Mouse (Mus musculus) intestine, embryonic 14.5 days (tissue): ENCODE measurements at regions not wholly inside any gene's neighbourhood (a gene's known extent, or its start where the extent isn't known, plus 50 kb on each side); places are given as distances from the start of the nearest gene placed in this dataset.

Experiments used
- ATAC-seq: fragments of 200-750 bp; cut with Nextera tagmentation; replicated peaks from 2 replicates; pipeline ENCODE4 v1.8.0; 2017; ENCODE audit warnings: low read depth, moderate number of reproducible peaks, moderate TSS enrichment, moderate library complexity; ENCODE audit not compliant: low FRiP score, low TSS enrichment
- DNase-seq: peaks from one replicate; pipeline ENCODE4 v3.0.0-alpha.2; 2018; ENCODE audit warnings: low spot score
- H3K27ac ChIP-seq: fragments of 300-500 bp; sonication (generic); 2 replicates; pipeline ENCODE4 v1.5.1; 2014; ENCODE audit warnings: low read depth, mild to moderate bottlenecking, control low read depth
- H3K27me3 ChIP-seq: fragments of 300-500 bp; sonication (generic); replicated peaks from 2 replicates; pipeline ENCODE4 v1.6.1; 2014; ENCODE audit warnings: low read length, control low read depth; ENCODE audit not compliant: control insufficient read depth, insufficient read depth
- H3K36me3 ChIP-seq: fragments of 300-500 bp; sonication (generic); 2 replicates; pipeline ENCODE4 v1.6.1; 2014; ENCODE audit warnings: low read length, control low read depth; ENCODE audit not compliant: control insufficient read depth, insufficient read depth
- H3K4me1 ChIP-seq: fragments of 300-500 bp; sonication (generic); replicated peaks from 2 replicates; pipeline ENCODE4 v1.6.1; 2014; ENCODE audit warnings: low read length, control low read depth, mixed read lengths; ENCODE audit not compliant: control insufficient read depth, insufficient read depth
- H3K4me2 ChIP-seq: fragments of 300-500 bp; sonication (generic); 2 replicates; pipeline ENCODE4 v1.6.1; 2014; ENCODE audit warnings: low read length
- H3K4me3 ChIP-seq: fragments of 300-500 bp; sonication (generic); 2 replicates; pipeline ENCODE4 v1.5.1; 2014; ENCODE audit warnings: low read depth, low read length, control low read depth, mixed read lengths
- H3K9ac ChIP-seq: fragments of 300-500 bp; sonication (generic); 2 replicates; pipeline ENCODE4 v1.6.1; 2014; ENCODE audit warnings: mild to moderate bottlenecking, low read length
- H3K9me3 ChIP-seq: fragments of 300-500 bp; sonication (generic); 2 replicates; pipeline ENCODE4 v1.6.1; 2016; ENCODE audit warnings: low read length, control low read depth; ENCODE audit not compliant: control insufficient read depth
- WGBS: fragments of 180-500 bp; shearing (Covaris S2); extraction: QIAGEN DNeasy Blood & Tissue Kit; methylation state at CpG from one replicate; pipeline ENCODE4 v1.1.7; 2014; 5-methylcytosine and 5-hydroxymethylcytosine counted together

GRCm38 (mm10) chr13:79529336-79529735 lies 1329.8 kb upstream of the Nr2f1 start:
- H3K4me1 ChIP-seq: no peaks in the 10 kb centered on the region
- H3K36me3 ChIP-seq: no peaks in the 10 kb centered on the region
- H3K27ac ChIP-seq: no peak overlapping the region
- ATAC-seq (no peak), DNase-seq (no peak)
- 40% methylated on average over 2 of the region's 2 CpGs for WGBS
- H3K4me2 ChIP-seq: no peak overlapping the region
- no peaks in the 10 kb centered on the region for H3K9me3 ChIP-seq
- H3K4me3 ChIP-seq: no peak overlapping the region
- H3K27me3 ChIP-seq: no peaks in the 10 kb centered on the region
- no peak overlapping the region for H3K9ac ChIP-seq

- Histone ChIP-seq H3K4me2 (no peak overlapping the region), H3K27me3 (no peaks in the 10 kb centered on the region), H3K4me3 (no peak overlapping the region), H3K27ac (no peak overlapping the region), H3K36me3 (no peaks in the 10 kb centered on the region), H3K9me3 (no peaks in the 10 kb centered on the region), H3K9ac (no peak overlapping the region), H3K4me1 (no peaks in the 10 kb centered on the region)
- DNase-seq: no peak
- no peak for ATAC-seq
- WGBS: 4% methylated on average over 2 of the region's 2 CpGs
Measured at GRCm38 (mm10) chr13:79550711-79551110, 1332.5 kb upstream of the Arrdc3 start.

- Histone ChIP-seq H3K4me2 (no peak overlapping the region), H3K27me3 (no peaks in the 10 kb centered on the region), H3K27ac (no peak overlapping the region), H3K9me3 (no peaks in the 10 kb centered on the region), H3K9ac (no peak overlapping the region), H3K4me1 (no peaks in the 10 kb centered on the region), H3K36me3 (no peaks in the 10 kb centered on the region), H3K4me3 (no peak overlapping the region)
- 78% methylated on average over 3 of the region's 3 CpGs for WGBS
- DNase-seq (no peak), ATAC-seq (peak; percentile 83; the same call in 1 of the 2 replicates)
Measured at GRCm38 (mm10) chr13:79555572-79556280, 1327.5 kb upstream of the Arrdc3 start.
